Mouse (Mus musculus): ENCODE results near the gene Atf7. TPM values are rescaled to one million over a fixed set of nuclear protein-coding genes. Genes with fewer than 3 reads are reported as not detected.
A peak's percentile ranks its signal among the peaks of the same experiment; 100 is the strongest.

Gene Atf7
- polyA plus RNA-seq, 1 experiment from 2014 or later, result 36.5 TPM

GRCm38 (mm10) chr15:102530566-102530965 is 94.7 kb downstream of the Atf7 start:
- Histone ChIP-seq H3K27ac (ENCODE audit: low read depth) (no peak overlapping the region), H3K4me1 (replicated peaks; ENCODE audit: control insufficient read depth, insufficient read depth, low read length) (no peaks in the 10 kb centered on the region), H3K4me3 (ENCODE audit: low read depth, low read length) (no peak overlapping the region), H3K36me3 (ENCODE audit: control insufficient read depth, insufficient read depth, low read length) (peaks cover 82% of the 10 kb centered on the region), H3K4me2 (ENCODE audit: low read length) (no peak overlapping the region), H3K9ac (ENCODE audit: low read length) (no peak overlapping the region), H3K27me3 (replicated peaks; ENCODE audit: control insufficient read depth, insufficient read depth, low read length) (no peaks in the 10 kb centered on the region), H3K9me3 (ENCODE audit: control insufficient read depth, low read length) (no peaks in the 10 kb centered on the region)
- ATAC-seq (replicated peaks; ENCODE audit: low FRiP score, low TSS enrichment, low read depth) (no peak), DNase-seq (ENCODE audit: low spot score) (peak; percentile 23)
- 76% methylated on average over 4 of the region's 4 CpGs for WGBS

GRCm38 (mm10) chr15:102528396-102528795 is 96.9 kb downstream of the Atf7 start:
- H3K27me3 ChIP-seq (replicated peaks; ENCODE audit: control insufficient read depth, insufficient read depth, low read length), result no peaks in the 10 kb centered on the region
- no peaks in the 10 kb centered on the region for H3K9me3 ChIP-seq (ENCODE audit: control insufficient read depth, low read length)
- H3K4me1 ChIP-seq (replicated peaks; ENCODE audit: control insufficient read depth, insufficient read depth, low read length), result no peaks in the 10 kb centered on the region
- H3K4me2 ChIP-seq (ENCODE audit: low read length), result no peak overlapping the region
- no peak for ATAC-seq (replicated peaks; ENCODE audit: low FRiP score, low TSS enrichment, low read depth)
- H3K27ac ChIP-seq (ENCODE audit: low read depth), result no peak overlapping the region
- peaks cover 81% of the 10 kb centered on the region for H3K36me3 ChIP-seq (ENCODE audit: control insufficient read depth, insufficient read depth, low read length)
- no peak overlapping the region for H3K9ac ChIP-seq (ENCODE audit: low read length)
- WGBS, result 91% methylated on average over 1 of the region's 1 CpGs
- DNase-seq (ENCODE audit: low spot score), result peak; percentile 34
- H3K4me3 ChIP-seq (ENCODE audit: low read depth, low read length), result no peak overlapping the region

DNA sequence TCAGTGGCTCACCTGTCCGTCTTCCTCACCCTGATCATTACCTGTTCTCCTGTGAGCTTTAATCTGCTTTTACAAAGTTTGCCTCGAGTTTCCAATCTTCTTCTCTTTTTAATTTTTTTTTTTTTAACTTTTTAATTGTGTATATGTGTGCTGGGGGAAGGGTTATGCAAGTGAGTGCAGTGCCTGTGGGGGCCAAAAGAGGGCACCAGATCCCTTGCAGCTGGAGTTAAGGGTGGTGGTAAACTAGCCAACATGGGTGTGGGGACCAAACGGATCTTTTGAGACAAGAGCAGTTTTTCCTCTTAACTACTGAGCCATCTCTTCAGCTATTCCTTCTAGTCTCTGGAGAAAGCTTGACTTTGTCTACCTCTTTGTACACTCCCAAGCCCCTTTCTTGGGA is 97.3 kb downstream of the Atf7 start:
- no peak for ATAC-seq (replicated peaks; ENCODE audit: low FRiP score, low TSS enrichment, low read depth)
- peak; percentile 55 for DNase-seq (ENCODE audit: low spot score)
- Histone ChIP-seq H3K4me3 (ENCODE audit: low read depth, low read length) (no peak overlapping the region), H3K4me2 (ENCODE audit: low read length) (no peak overlapping the region), H3K4me1 (replicated peaks; ENCODE audit: control insufficient read depth, insufficient read depth, low read length) (no peaks in the 10 kb centered on the region), H3K27ac (ENCODE audit: low read depth) (no peak overlapping the region), H3K9me3 (ENCODE audit: control insufficient read depth, low read length) (no peaks in the 10 kb centered on the region), H3K36me3 (ENCODE audit: control insufficient read depth, insufficient read depth, low read length) (peaks cover 76% of the 10 kb centered on the region), H3K9ac (ENCODE audit: low read length) (no peak overlapping the region), H3K27me3 (replicated peaks; ENCODE audit: control insufficient read depth, insufficient read depth, low read length) (no peaks in the 10 kb centered on the region)
- WGBS, result 78% methylated on average over 3 of the region's 3 CpGs

DNA sequence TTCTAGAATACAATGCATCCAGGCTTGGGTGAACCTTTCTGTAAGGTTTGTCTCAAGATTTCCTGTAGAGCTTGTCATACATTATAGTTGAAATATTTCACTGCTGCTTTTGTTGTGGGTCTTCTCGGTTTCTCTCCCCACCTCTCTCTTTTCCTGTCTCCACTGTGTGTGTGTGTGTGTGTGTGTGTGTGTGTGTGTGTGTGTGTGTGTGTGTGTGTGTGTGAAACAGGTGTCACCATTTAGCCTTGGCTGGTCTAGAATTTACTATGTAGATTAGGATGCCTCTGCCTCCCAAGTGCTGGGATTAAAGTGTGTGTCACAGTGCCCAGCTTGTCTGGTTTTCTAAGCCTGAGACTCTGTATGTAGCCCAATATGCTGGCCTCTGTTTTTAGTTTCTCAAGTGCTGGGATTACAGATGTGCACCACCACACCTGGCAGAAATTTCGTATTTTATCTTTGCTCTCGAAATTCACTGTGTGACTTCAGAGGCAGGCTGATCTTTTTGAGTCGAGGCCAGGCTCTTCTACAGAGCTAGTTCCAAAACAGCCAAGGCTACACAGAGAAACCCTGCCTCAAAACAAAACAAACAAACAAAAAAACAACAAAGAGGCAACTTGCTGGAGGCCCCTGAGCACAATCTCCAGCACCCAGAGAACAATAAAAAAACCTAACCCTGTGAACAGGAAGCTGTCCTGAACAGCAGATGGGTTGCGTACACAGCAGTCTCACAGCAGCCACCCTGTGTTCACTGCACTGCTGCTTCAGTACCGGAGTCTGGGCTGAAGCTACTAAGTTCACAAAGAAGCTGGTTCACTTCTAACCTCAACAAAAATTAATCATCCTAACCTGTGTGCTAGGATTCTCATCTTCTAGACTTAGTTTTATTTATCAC is 98.9 kb downstream of the Atf7 start:
- no peak for ATAC-seq (replicated peaks; ENCODE audit: low FRiP score, low TSS enrichment, low read depth)

DNA sequence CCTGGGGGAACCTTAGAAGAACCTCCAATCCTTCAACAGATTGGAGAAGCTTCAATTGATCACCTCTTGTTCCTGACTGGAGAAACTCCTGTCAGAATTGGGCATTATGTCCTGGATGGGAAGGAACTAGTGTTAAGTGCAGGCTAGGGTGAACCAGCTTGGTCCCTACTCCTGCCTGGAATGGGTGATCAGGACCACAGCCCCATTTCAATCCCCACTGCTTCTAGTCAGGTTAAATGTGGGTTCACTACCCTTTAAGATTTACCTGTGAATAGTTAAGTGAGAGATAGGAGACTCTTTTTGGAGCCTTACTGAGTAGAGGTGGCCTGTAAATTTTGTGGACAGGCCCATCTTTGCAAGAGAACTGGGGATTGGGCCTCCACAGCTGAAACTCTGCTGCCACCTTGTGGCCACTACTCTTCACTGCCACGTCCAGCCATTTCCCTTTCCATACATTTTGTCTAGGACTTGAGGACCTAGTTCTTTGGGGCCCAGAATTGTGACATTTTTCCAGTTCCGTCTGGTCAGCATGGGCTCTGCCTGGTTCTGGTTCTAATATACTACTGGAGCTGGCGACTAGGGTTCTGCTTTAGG is 100.3 kb downstream of the Atf7 start, which contains the start of gene Npff:
TSS of gene Npff (minus strand) at position 51 of the 594 bp plus-strand sequence.
- WGBS, result 8% methylated on average over 3 of the region's 3 CpGs
- H3K9me3 ChIP-seq (ENCODE audit: control insufficient read depth, low read length), result no peaks in the 10 kb centered on the region
- H3K4me2 ChIP-seq (ENCODE audit: low read length), result no peak within 1 kb of the TSS
- DNase-seq (ENCODE audit: low spot score) (peak; percentile 92), ATAC-seq (replicated peaks; ENCODE audit: low FRiP score, low TSS enrichment, low read depth) (peak; percentile 37; the same call in 1 of the 2 replicates)
- H3K4me3 ChIP-seq (ENCODE audit: low read depth, low read length), result no peak within 1 kb of the TSS
- H3K36me3 ChIP-seq (ENCODE audit: control insufficient read depth, insufficient read depth, low read length), result peaks cover 70% of the 10 kb centered on the region
- peaks cover 6% of the 10 kb centered on the region; the same call in 1 of the 2 replicates for H3K4me1 ChIP-seq (replicated peaks; ENCODE audit: control insufficient read depth, insufficient read depth, low read length)
- no peak within 1 kb of the TSS for H3K27ac ChIP-seq (ENCODE audit: low read depth)
- H3K9ac ChIP-seq (ENCODE audit: low read length), result no peak within 1 kb of the TSS
- H3K27me3 ChIP-seq (replicated peaks; ENCODE audit: control insufficient read depth, insufficient read depth, low read length), result no peaks in the 10 kb centered on the region

More for the DNA sequence above, 98.9 kb downstream of the Atf7 start:
- H3K4me1 ChIP-seq (replicated peaks; ENCODE audit: control insufficient read depth, insufficient read depth, low read length), result no peaks in the 10 kb centered on the region
- no peak overlapping the region for H3K4me3 ChIP-seq (ENCODE audit: low read depth, low read length)
- H3K27ac ChIP-seq (ENCODE audit: low read depth), result no peak overlapping the region
- peaks cover 76% of the 10 kb centered on the region for H3K36me3 ChIP-seq (ENCODE audit: control insufficient read depth, insufficient read depth, low read length)
- H3K9me3 ChIP-seq (ENCODE audit: control insufficient read depth, low read length), result no peaks in the 10 kb centered on the region
- H3K27me3 ChIP-seq (replicated peaks; ENCODE audit: control insufficient read depth, insufficient read depth, low read length), result no peaks in the 10 kb centered on the region
- 73% methylated on average over 6 of the region's 6 CpGs for WGBS
- DNase-seq (ENCODE audit: low spot score), result peak; percentile 29
- no peak overlapping the region for H3K4me2 ChIP-seq (ENCODE audit: low read length)
- H3K9ac ChIP-seq (ENCODE audit: low read length), result no peak overlapping the region

DNA sequence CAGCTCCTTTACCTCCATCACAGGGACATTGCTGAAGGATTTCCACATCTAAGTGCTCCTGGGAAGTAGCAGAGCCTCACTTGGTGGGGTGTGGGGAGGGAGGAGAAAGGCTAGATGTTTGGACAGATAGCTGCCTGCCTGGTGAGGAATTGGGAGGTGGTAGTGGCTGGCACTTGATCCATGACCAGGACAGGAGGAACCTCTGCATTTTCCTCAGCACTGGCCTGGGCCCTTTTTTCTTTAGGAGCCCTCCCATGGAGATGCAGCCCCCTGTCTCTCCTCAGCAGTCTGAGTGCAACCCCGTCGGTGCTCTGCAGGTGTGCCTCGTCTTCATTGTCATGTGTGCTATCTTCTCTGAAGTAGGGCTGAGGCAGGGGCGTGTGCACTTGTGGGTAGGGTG is 103.8 kb downstream of the Atf7 start:
- Histone ChIP-seq H3K4me1 (replicated peaks; ENCODE audit: control insufficient read depth, insufficient read depth, low read length) (peaks cover 17% of the 10 kb centered on the region), H3K9me3 (ENCODE audit: control insufficient read depth, low read length) (no peaks in the 10 kb centered on the region), H3K36me3 (ENCODE audit: control insufficient read depth, insufficient read depth, low read length) (peaks cover 44% of the 10 kb centered on the region), H3K9ac (ENCODE audit: low read length) (no peak overlapping the region), H3K4me2 (ENCODE audit: low read length) (no peak overlapping the region), H3K4me3 (ENCODE audit: low read depth, low read length) (no peak overlapping the region), H3K27ac (ENCODE audit: low read depth) (no peak overlapping the region), H3K27me3 (replicated peaks; ENCODE audit: control insufficient read depth, insufficient read depth, low read length) (no peaks in the 10 kb centered on the region)
- WGBS, result 73% methylated on average over 4 of the region's 4 CpGs
- DNase-seq (ENCODE audit: low spot score) (peak; percentile 32), ATAC-seq (replicated peaks; ENCODE audit: low FRiP score, low TSS enrichment, low read depth) (no peak)

- 71% methylated on average over 4 of the region's 4 CpGs for WGBS
- Histone ChIP-seq H3K27ac (ENCODE audit: low read depth) (no peak overlapping the region), H3K9ac (ENCODE audit: low read length) (no peak overlapping the region), H3K4me1 (replicated peaks; ENCODE audit: control insufficient read depth, insufficient read depth, low read length) (peaks cover 23% of the 10 kb centered on the region), H3K27me3 (replicated peaks; ENCODE audit: control insufficient read depth, insufficient read depth, low read length) (no peaks in the 10 kb centered on the region), H3K36me3 (ENCODE audit: control insufficient read depth, insufficient read depth, low read length) (peaks cover 39% of the 10 kb centered on the region), H3K4me3 (ENCODE audit: low read depth, low read length) (no peak overlapping the region), H3K4me2 (ENCODE audit: low read length) (no peak overlapping the region), H3K9me3 (ENCODE audit: control insufficient read depth, low read length) (no peaks in the 10 kb centered on the region)
- DNase-seq (ENCODE audit: low spot score), result peak; percentile 48
- no peak for ATAC-seq (replicated peaks; ENCODE audit: low FRiP score, low TSS enrichment, low read depth)
Observed at GRCm38 (mm10) chr15:102520416-102520815, 104.8 kb downstream of the Atf7 start.

DNA sequence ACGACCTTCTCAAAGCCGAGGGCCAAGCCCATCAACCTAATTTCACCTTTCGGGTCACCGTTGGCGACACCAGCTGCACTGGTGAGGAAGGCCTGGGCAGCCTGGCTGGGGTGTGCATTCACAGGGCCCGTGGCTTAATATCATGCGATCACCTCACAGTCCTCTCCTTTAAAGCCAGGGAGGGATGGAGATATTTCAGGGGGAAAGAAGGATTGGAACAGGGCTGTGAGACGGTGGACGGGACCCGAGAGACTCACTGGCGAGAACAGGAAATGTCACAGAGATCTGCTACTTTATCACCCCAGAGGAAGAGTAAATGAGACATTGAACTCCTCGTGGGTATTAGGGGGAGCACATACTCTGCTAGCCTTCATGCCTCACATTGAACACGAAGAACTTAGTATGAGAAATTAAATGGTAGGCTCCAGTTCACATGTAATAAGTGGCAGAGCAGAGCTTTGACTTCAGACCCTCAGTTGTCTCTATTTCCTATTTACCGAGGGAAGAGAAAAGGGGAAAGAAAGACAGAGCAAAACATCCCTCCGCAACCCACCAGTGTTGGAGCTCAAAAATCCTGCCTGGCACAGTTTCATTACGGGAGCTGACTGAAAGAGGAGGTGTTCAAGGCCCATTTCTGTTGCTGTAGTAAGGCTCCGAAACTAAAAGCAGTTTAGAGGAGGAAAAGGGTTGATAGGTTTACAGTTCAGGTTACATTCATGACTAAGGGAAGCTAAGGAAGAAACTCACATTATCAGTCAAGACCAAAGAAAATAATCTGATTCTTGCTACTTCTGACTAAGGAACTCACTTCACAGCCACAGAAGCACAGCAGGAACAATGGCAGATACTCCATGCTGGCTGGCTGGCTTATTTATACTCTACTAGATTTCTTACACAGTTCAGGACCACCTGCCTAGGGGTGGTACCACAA is 105.8 kb downstream of the Atf7 start:
- Histone ChIP-seq H3K4me1 (replicated peaks; ENCODE audit: control insufficient read depth, insufficient read depth, low read length) (peaks cover 23% of the 10 kb centered on the region), H3K4me2 (ENCODE audit: low read length) (peak overlapping the region; percentile 67), H3K27ac (ENCODE audit: low read depth) (no peak overlapping the region), H3K27me3 (replicated peaks; ENCODE audit: control insufficient read depth, insufficient read depth, low read length) (no peaks in the 10 kb centered on the region), H3K4me3 (ENCODE audit: low read depth, low read length) (peak overlapping the region; percentile 69), H3K9me3 (ENCODE audit: control insufficient read depth, low read length) (no peaks in the 10 kb centered on the region), H3K36me3 (ENCODE audit: control insufficient read depth, insufficient read depth, low read length) (peaks cover 34% of the 10 kb centered on the region), H3K9ac (ENCODE audit: low read length) (peak overlapping the region; percentile 87)
- DNase-seq (ENCODE audit: low spot score) (peak; percentile 46), ATAC-seq (replicated peaks; ENCODE audit: low FRiP score, low TSS enrichment, low read depth) (no peak)
- whole genome bisulfite sequencing, result 53% methylated on average over 17 of the region's 17 CpGs

Measured in intestine, embryonic 14.5 days (tissue).